Mouse (Mus musculus) lung, postnatal 25 days (tissue): Measurements from ENCODE around the gene Slc7a10.

Experiments used
- DNase-seq: peaks from one replicate; pipeline ENCODE4 v3.0.0; 2022; ENCODE audit warnings: low spot score

The Slc7a10 gene

DNA sequence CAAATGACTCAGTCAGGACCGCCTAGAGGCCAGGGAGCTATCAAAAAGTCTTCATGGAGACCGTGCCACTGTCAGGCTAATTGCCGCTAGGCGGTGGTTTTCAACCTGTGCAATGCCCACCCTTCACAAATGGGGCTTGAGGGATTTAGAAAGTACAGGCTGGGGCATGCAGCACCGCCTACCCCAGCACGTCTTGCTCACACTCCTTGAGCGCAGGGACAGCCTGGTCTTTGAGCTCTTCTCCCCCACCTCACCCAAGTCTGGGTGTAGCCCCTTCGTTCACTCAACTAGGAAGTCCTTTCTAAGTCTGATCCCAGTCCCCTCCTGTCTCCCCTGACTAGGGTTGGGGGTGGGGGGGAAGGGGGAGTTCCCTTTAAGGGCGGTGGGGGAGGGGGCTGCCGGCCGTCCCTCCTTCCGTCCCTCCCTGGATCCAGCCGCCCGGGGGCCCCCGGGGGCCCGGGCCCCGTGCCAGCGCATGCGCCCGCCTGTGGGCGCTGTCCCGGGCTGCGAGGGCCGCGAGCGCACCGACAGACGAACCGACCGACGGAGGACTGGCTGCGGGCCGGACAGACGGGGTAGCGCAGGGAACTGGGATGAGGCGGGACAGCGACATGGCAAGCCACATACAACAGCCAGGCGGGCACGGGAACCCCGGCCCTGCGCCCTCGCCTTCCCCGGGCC is at the start of gene Slc7a10:
Gene Slc7a10, plus strand, starts transcription at position 497 of the 681 bp plus-strand sequence.
- DNase-seq: no peak

GRCm38 (mm10) chr7:35137524-35137923 is 48.7 kb upstream of the Slc7a10 start:
- DNase-seq: no peak

- no peak for DNase-seq
Measured at GRCm38 (mm10) chr7:35138481-35138880, 47.7 kb upstream of the Slc7a10 start.

- no peak for DNase-seq
Measured at GRCm38 (mm10) chr7:35139880-35140279, 46.3 kb upstream of the Slc7a10 start.

DNA sequence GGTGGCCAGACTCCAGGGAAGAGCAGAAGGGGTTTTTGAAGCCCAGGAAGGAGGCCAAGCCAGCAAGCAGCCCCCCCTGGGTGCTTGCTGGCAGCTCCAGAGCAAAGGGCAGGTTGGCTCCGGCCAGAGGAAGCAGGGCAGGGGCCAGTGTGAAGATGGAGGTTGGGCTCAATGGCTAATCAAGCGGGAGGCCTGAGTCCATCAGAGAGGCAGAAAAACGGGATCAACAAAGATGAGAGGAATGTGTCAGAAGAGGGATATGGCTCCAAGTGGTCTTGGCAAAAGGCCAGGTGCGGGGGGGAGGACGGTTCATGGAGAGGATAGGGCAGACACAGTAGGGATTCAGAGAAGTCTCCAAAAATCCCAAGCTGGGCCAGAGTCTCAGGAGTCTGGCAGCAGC is 44.7 kb upstream of the Slc7a10 start:
- DNase-seq: no peak

- no peak for DNase-seq
Measured at GRCm38 (mm10) chr7:35142522-35142921, 43.7 kb upstream of the Slc7a10 start.

GRCm38 (mm10) chr7:35143864-35144618 is 42.1 kb upstream of the Slc7a10 start:
- peak; percentile 71 for DNase-seq

DNA sequence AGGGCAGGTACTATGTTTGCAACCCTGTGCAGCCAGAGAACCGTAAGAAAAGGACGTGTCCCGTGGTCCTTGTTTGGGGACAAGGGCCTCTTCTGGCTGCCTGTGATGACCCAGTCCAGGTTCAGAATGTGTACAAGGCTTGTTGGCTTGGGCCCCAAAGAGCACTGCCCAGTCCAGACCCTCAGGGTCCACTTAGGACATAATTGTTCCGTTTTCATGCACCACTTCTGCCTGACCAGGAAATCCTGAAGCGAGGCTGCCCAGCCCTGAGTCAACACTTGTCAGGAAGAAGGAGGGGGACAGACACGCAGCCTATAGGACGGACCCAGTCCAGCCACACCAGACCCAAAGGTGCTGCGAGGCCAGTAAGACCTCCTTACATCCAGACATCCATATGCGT is 41.1 kb upstream of the Slc7a10 start:
- peak; percentile 88 for DNase-seq

GRCm38 (mm10) chr7:35146269-35146668 is 39.9 kb upstream of the Slc7a10 start:
- DNase-seq: peak; percentile 88

GRCm38 (mm10) chr7:35149616-35150433 is 36.4 kb upstream of the Slc7a10 start:
- peak; percentile 59 for DNase-seq

DNA sequence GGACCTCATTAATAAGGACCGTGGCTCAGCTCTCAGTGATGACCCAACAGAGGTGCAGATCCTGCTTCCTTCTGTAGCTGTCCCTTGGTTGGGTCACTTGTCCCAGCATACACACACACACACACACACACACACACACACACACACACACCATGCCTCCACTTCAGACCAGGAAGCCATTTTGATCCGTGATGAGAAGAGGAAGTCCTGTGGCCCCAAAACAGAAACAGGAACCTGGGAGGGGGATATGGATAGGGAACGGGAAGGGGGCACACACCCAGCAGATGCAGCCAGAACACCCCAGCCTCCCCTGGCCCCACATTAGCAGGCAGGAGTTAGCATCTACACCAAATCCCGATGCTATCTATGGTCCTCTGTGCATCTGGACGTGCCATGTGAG is 35.3 kb upstream of the Slc7a10 start:
- no peak for DNase-seq

- DNase-seq: no peak
Measured at GRCm38 (mm10) chr7:35154449-35154848, 31.7 kb upstream of the Slc7a10 start.

DNA sequence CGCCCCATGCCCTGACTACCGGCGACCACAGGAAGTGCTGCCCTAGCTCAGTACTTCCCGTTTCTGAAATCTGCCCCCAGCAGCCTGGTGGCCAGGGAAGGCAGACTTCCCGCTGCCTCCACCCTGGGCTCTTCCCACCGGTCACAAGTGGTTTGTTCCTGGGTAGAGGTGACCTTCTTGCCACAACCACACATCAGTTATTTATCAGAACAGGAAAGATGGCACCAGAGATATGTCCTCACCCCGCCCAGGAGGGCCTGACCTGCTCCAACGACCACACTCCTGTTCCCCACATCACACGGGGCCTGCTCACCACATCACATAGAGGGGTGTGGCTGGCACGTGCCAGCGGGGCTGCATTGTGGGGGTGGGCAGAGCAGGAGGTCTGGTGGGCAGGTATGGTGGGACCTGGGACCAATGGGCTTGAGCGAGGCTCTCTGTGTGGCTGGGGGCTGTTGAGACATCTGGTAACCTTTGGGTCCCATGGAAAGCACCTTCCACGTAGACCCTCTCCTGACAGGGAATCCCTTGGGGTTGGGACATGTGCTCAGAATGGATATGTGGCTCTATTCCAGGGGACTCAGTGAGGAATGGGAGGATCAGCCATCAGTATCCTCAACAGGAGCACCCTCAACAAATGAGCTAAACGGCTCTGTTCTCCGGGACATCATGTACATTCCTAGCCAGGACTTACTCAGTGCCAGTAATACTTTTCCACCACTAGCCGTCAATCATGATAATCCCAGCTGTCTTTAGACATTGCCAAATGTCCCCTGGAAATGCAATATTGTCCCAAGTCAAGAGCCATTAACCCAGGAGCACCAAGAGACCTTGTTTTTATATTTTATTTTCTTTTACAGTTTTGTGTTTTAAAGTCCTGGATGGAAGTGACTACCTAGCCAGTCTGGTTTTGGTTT is 29.4 kb upstream of the Slc7a10 start:
- no peak for DNase-seq

GRCm38 (mm10) chr7:35157512-35157911 is 28.7 kb upstream of the Slc7a10 start:
- no peak for DNase-seq

- DNase-seq: no peak
Measured at GRCm38 (mm10) chr7:35162443-35162842, 23.7 kb upstream of the Slc7a10 start.

GRCm38 (mm10) chr7:35163600-35163999 is 22.6 kb upstream of the Slc7a10 start:
- DNase-seq: no peak

GRCm38 (mm10) chr7:35164131-35164530 is 22.1 kb upstream of the Slc7a10 start:
- no peak for DNase-seq

DNA sequence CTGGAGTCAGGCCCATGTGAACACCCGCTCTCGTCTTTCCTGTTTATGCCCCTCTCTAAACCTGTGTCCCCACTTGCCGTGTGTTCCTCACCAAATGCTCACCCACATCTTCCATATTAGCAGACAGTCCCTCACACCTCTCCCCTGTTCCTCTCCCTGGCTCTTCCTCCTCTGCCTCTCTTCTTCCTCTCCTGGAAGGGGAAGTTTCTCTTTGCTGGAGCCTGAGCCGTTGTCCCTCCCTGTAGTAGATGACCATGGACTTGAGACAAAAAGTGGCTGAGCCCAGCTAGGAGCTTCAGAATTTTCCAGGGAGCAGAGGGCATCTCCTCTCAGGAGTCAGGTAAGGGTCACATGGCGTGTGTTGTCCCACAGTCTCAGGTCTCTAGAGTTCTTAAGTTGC is 19.2 kb upstream of the Slc7a10 start:
- DNase-seq: no peak

GRCm38 (mm10) chr7:35167925-35168324 is 18.3 kb upstream of the Slc7a10 start:
- DNase-seq: no peak

- DNase-seq: peak; percentile 91
Measured at GRCm38 (mm10) chr7:35169341-35169740, 16.8 kb upstream of the Slc7a10 start.

GRCm38 (mm10) chr7:35171867-35172382 is 14.3 kb upstream of the Slc7a10 start:
- DNase-seq: peak; percentile 84
